Mouse (Mus musculus) midbrain, postnatal 0 days (tissue): ENCODE data around the gene Anks1. TPM values are rescaled to one million over a fixed set of nuclear protein-coding genes. Genes with fewer than 3 reads are reported as not detected.
A peak's percentile ranks its signal among the peaks of the same experiment; 100 is the strongest.
"Not testable (repeated sequence)": the region's sequence is repeated elsewhere in the genome, so short reads cannot be mapped to it uniquely, and the experiment has no call there.

Experiments
- ATAC-seq: fragments of 200-750 bp; cut with Nextera tagmentation; 2 replicates; pipeline ENCODE4 v1.8.0; 2017; ENCODE audit warnings: moderate number of reproducible peaks, mild to moderate bottlenecking, moderate TSS enrichment, moderate library complexity; ENCODE audit not compliant: low FRiP score
- DNase-seq: peaks from one replicate; pipeline ENCODE4 v3.0.0-alpha.2; 2015; ENCODE audit warnings: low spot score
- H3K27ac ChIP-seq: fragments of 300-500 bp; sonication (generic); 2 replicates; pipeline ENCODE4 v1.5.1; 2014; ENCODE audit warnings: low read depth, mild to moderate bottlenecking, low read length, mixed read lengths
- H3K27me3 ChIP-seq: fragments of 300-500 bp; sonication (generic); 2 replicates; pipeline ENCODE4 v1.6.1; 2014; ENCODE audit warnings: low read length, control low read depth, mixed read lengths; ENCODE audit not compliant: insufficient read depth
- H3K36me3 ChIP-seq: fragments of 300-500 bp; sonication (generic); 2 replicates; pipeline ENCODE4 v1.6.1; 2014; ENCODE audit warnings: low read length, control low read depth, mixed read lengths; ENCODE audit not compliant: insufficient read depth
- H3K4me1 ChIP-seq: fragments of 300-500 bp; sonication (generic); 2 replicates; pipeline ENCODE4 v1.6.1; 2014; ENCODE audit warnings: mild to moderate bottlenecking, control low read depth, antibody characterized with exemption, low read length, mixed read lengths; ENCODE audit not compliant: insufficient read depth
- H3K4me2 ChIP-seq: fragments of 300-500 bp; sonication (generic); 2 replicates; pipeline ENCODE4 v1.6.1; 2014; ENCODE audit warnings: low read depth, mild to moderate bottlenecking, low read length, mixed read lengths; ENCODE audit not compliant: poor library complexity, severe bottlenecking
- H3K4me3 ChIP-seq: fragments of 300-500 bp; sonication (generic); 2 replicates; pipeline ENCODE4 v1.5.1; 2014; ENCODE audit warnings: low read depth, mild to moderate bottlenecking, low read length, moderate library complexity
- H3K9ac ChIP-seq: fragments of 300-500 bp; sonication (generic); replicated peaks from 2 replicates; pipeline ENCODE4 v1.6.1; 2014; ENCODE audit warnings: mild to moderate bottlenecking, low read length, moderate library complexity, mixed read lengths; ENCODE audit not compliant: poor library complexity, severe bottlenecking
- H3K9me3 ChIP-seq: fragments of 300-500 bp; sonication (generic); 2 replicates; pipeline ENCODE4 v1.6.1; 2016; ENCODE audit warnings: low read length, control low read depth
- CTCF ChIP-seq: IDR thresholded peaks from 2 replicates; pipeline ENCODE4 v1.5.1; 2016; ENCODE audit warnings: antibody characterized with exemption, mild to moderate bottlenecking
- WGBS: fragments of 180-500 bp; shearing (Covaris S2); extraction: QIAGEN DNeasy Blood & Tissue Kit; methylation state at CpG from one replicate; pipeline ENCODE4 v1.1.7; 2014; 5-methylcytosine and 5-hydroxymethylcytosine counted together
- polyA plus RNA-seq: library from polyadenylated mRNA; unstranded; fragments of >200 nt; fragmentation: Nextera tagmentation; extraction: Ambion mirVana; gene quantifications from 2 replicates; pipeline ENCODE4 v1.2.1, GENCODE M21; 2015
- total RNA-seq: library from RNA; depleted of rRNA; stranded (reverse); fragments of >200 nt; gene quantifications from 2 replicates; pipeline ENCODE4 v1.2.3, GENCODE M21; 2014

The Anks1 gene
- total and polyA plus RNA-seq, 2 experiments from 2014 or later, result 44.1 to 109 TPM

DNA sequence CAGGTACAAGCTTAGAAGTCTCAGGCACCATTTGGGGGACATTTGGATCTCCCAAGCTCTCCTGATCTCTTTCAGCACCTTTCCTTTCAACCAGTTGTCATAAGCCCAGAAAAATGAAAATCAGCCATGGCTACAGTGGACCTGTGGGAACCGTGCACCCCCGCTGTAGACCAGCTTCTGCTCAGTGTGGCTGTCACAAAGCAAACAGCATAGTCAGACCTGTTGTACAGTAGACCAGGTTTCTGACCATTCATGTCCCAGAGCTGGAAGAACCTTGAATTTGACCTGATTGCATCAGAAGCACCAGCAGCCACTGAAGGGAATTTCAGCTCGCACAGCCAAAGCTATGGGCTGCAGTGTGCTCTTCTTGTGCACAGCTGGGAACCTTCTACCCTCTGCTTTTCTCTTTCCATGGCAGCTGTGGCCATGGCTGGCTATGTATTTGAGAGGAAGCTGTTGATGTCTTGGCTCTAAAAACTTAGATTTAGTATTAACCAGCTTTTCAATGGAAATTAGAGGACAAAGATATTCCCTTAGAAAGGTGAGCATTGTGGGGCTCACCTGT lies 71.4 kb downstream of the Anks1 start:
- DNase-seq, result no peak
- no peak overlapping the region for H3K9ac ChIP-seq
- no peak for TF ChIP-seq CTCF
- no peak overlapping the region for H3K4me3 ChIP-seq
- H3K4me1 ChIP-seq, result no peaks in the 10 kb centered on the region
- no peaks in the 10 kb centered on the region for H3K9me3 ChIP-seq
- H3K36me3 ChIP-seq, result peaks cover 24% of the 10 kb centered on the region
- H3K4me2 ChIP-seq, result no peak overlapping the region
- no peak for ATAC-seq
- H3K27me3 ChIP-seq, result no peaks in the 10 kb centered on the region
- 96% methylated on average over 3 of the region's 3 CpGs for WGBS
- H3K27ac ChIP-seq, result no peak overlapping the region

DNA sequence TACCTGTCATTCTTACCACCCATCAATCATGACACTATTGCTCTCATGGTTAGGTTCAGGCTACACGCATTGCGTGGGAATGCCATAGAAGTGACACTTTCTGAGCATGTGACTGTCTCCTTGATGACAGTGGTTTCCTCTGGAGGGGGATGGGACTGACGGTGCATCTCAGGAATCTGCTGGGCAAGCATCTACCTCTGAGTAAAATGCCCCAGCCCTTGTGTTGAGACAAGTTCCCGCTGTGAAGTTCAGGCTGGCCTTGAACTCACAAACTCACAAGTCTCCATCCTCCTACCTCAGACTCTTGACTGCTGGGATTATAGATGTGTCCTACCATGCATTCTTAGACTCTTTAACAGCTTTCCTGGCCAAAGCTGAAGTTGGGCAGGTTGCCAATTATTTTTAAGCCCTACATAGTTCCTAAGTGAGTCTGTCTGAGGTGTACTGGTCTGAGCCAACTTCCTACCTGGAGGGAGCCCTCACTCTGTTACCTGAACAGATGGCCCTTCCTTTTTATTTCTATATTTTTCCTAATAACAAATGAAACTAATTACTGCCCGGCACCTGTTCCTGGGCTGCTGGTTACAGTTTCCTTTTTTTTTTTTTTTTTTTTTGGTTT lies 72.5 kb downstream of the Anks1 start:
- Histone ChIP-seq H3K4me1 (no peaks in the 10 kb centered on the region), H3K27me3 (no peaks in the 10 kb centered on the region), H3K27ac (no peak overlapping the region), H3K9ac (no peak overlapping the region), H3K4me3 (no peak overlapping the region), H3K4me2 (no peak overlapping the region), H3K36me3 (peaks cover 27% of the 10 kb centered on the region), H3K9me3 (no peaks in the 10 kb centered on the region)
- 91% methylated on average over 5 of the region's 5 CpGs for WGBS
- TF ChIP-seq CTCF, result no peak
- no peak for DNase-seq
- ATAC-seq, result no peak

DNA sequence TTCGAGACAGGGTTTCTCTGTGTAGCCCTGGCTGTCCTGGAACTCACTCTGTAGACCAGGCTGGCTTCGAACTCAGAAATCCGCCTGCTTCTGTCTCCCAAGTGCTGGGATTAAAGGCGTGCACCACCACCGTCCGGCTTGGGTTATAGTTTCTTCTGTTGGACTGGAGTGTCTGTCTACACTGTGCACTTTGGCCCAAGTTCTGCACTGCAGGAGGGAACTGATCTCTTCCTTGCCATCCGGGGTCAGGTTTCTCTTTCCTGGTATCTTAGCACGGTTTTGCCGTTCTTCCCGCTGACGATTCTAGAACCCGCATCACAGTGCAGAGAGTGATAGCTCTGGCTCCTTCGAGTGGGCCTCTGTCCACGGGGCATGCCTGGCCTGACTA lies 73.0 kb downstream of the Anks1 start:
- H3K4me2 ChIP-seq, H3K9me3 ChIP-seq, H3K9ac ChIP-seq, ATAC-seq, H3K27me3 ChIP-seq, H3K4me1 ChIP-seq, H3K27ac ChIP-seq, DNase-seq, H3K4me3 ChIP-seq: not testable (repeated sequence)
- WGBS, result 83% methylated on average over 14 of the region's 14 CpGs
- peaks cover 26% of the 10 kb centered on the region for H3K36me3 ChIP-seq

DNA sequence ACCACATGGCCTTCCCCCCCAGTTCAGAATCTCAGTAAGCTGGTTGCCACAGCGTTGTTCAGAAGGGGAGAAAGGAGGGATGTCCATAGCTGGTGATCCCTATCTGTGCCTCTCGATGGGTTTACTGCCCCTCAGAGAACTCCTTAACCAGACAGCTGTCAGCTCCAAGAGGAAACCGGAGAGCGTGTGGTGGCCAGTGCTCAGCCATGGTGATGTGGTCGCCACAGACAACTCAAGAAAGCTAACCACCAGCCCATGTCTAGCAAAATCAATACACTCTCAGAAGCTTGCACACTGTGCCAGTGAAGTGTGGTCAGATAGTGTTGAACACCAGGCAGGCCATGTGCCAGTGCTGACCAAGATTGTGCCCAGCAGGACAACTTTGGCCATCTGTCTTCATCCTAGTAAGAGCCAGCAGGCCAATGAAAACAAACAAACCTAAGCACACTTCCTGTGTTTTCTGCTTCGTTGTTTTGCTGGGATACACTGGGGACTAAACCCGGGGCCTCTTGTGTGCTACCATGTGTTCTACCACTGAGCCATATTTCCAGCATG lies 73.7 kb downstream of the Anks1 start:
- no peak overlapping the region for H3K4me2 ChIP-seq
- TF ChIP-seq CTCF, result no peak
- WGBS, result 84% methylated on average over 7 of the region's 7 CpGs
- H3K36me3 ChIP-seq, result peaks cover 19% of the 10 kb centered on the region
- no peaks in the 10 kb centered on the region for H3K4me1 ChIP-seq
- no peak overlapping the region for H3K27ac ChIP-seq
- no peaks in the 10 kb centered on the region for H3K9me3 ChIP-seq
- ATAC-seq (no peak), DNase-seq (peak; percentile 44)
- no peak overlapping the region for H3K4me3 ChIP-seq
- no peak overlapping the region for H3K9ac ChIP-seq
- H3K27me3 ChIP-seq, result no peaks in the 10 kb centered on the region

DNA sequence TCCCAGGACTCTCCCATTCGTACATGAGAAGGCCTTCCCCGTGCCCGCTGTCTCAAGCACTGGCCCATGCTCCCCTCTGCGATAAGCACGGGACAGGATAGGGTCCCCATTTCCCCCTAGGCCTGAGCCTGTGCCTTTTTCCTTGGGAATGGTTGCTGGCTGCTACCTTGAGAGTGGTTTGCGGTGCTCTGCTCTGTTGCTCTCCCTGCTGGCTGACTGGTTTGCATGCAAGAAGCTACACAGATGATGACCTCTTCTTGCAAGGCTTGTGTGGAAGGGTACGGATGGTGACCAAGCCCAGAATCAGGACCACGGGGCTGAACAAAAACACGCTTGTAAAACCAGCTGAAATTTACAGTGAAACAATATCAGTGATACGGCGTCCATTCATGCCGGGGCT lies 75.3 kb downstream of the Anks1 start:
- Histone ChIP-seq H3K36me3 (peaks cover 20% of the 10 kb centered on the region), H3K4me1 (no peaks in the 10 kb centered on the region), H3K4me2 (no peak overlapping the region), H3K27ac (no peak overlapping the region), H3K4me3 (no peak overlapping the region), H3K9ac (no peak overlapping the region), H3K27me3 (no peaks in the 10 kb centered on the region), H3K9me3 (no peaks in the 10 kb centered on the region)
- peak; percentile 54 for TF ChIP-seq CTCF
- WGBS, result 93% methylated on average over 12 of the region's 12 CpGs
- ATAC-seq (no peak), DNase-seq (no peak)

DNA sequence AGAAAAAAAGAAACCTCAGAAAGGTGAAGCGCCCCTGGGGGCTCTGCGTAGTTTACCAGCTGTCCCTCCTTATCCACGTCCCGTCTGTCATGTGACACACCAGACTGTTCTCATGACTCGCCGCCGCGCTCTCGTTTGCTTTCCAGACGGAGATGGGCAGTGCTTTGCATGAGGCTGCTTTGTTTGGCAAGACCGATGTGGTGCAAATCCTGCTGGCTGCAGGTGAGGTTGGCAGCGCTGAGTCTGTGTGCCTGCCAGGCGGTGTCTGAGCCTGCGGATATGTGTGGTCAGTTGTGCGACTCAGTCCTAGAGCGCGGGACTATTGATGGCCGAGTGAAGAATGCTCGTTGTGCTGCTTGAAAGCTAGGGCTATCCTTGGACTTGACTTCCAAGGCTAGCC lies 77.0 kb downstream of the Anks1 start:
- H3K27me3 ChIP-seq, result no peaks in the 10 kb centered on the region
- no peak for TF ChIP-seq CTCF
- ATAC-seq (no peak), DNase-seq (no peak)
- WGBS, result 98% methylated on average over 19 of the region's 19 CpGs
- no peaks in the 10 kb centered on the region for H3K9me3 ChIP-seq
- H3K4me2 ChIP-seq, result no peak overlapping the region
- H3K9ac ChIP-seq, result no peak overlapping the region
- peaks cover 20% of the 10 kb centered on the region for H3K36me3 ChIP-seq
- H3K4me3 ChIP-seq, result no peak overlapping the region
- no peak overlapping the region for H3K27ac ChIP-seq
- no peaks in the 10 kb centered on the region for H3K4me1 ChIP-seq
